Mouse (Mus musculus): Measurements from ENCODE around the gene Efcab11. TPM values are rescaled to one million over a fixed set of nuclear protein-coding genes. Genes with fewer than 3 reads are reported as not detected.

The Efcab11 gene
- polyA plus RNA-seq, 1 experiment from 2014 or later: 11.8 TPM

Other genes with a start within 250 kb of the Efcab11 start
- 29.9 and 32.6 TPM in 2 replicates for gene Tdp1, start 78 bp upstream of the Efcab11 start, polyA plus RNA-seq (2016; fragmentation: Nextera tagmentation; extraction: Ambion mirVana)
- gene Kcnk13, start 80.1 kb upstream of the Efcab11 start, polyA plus RNA-seq (2016; fragmentation: Nextera tagmentation; extraction: Ambion mirVana): 0.12 and 0.27 TPM in 2 replicates
- 210 and 221 TPM in 2 replicates for gene Psmc1, start 225.7 kb upstream of the Efcab11 start, polyA plus RNA-seq (2016; fragmentation: Nextera tagmentation; extraction: Ambion mirVana)